Mouse (Mus musculus): ENCODE measurements around the gene March11. TPM values are rescaled to one million over a fixed set of nuclear protein-coding genes. Genes with fewer than 3 reads are reported as not detected.

March11 gene
- 0.65 and 1.7 TPM in 2 replicates for polyA plus RNA-seq (2014; fragmentation: Nextera tagmentation; extraction: Ambion mirVana)

- H3K27me3 ChIP-seq (ENCODE audit: control insufficient read depth, insufficient read depth, low read length) = peaks cover 4% of the 10 kb centered on the region; the same call in 1 of the 2 replicates
- under 1% methylated on average over 53 of the region's 56 CpGs for WGBS
- DNase-seq (ENCODE audit: low spot score) (peak; percentile 71), ATAC-seq (replicated peaks; ENCODE audit: insufficient number of reproducible peaks, low FRiP score, low TSS enrichment, low read depth) (peak; percentile 94)
- H3K9ac ChIP-seq (replicated peaks; ENCODE audit: low read length) = peak within 1 kb of the TSS; percentile 34
- 0 out of 2 replicates have a peak within 1 kb of the TSS, but pooled peaks have one; percentile 20 for H3K27ac ChIP-seq (replicated peaks; ENCODE audit: low read depth, low read length)
- no peaks in the 10 kb centered on the region for H3K36me3 ChIP-seq (replicated peaks; ENCODE audit: control insufficient read depth, insufficient read depth, low read depth, low read length)
- H3K4me3 ChIP-seq (ENCODE audit: low read depth, low read length) = peak within 1 kb of the TSS; percentile 59
- H3K4me1 ChIP-seq (ENCODE audit: control insufficient read depth, insufficient read depth, low read length) = no peaks in the 10 kb centered on the region
- H3K9me3 ChIP-seq (replicated peaks; ENCODE audit: control insufficient read depth, low read length) = no peaks in the 10 kb centered on the region
- H3K4me2 ChIP-seq (ENCODE audit: low read depth, low read length) = peak within 1 kb of the TSS; percentile 96
Observed at GRCm38 (mm10) chr15:26308629-26309230, at the start of gene March11. TSS of gene March11 (plus strand) at chr15:26309048.

GRCm38 (mm10) chr15:26262336-26262735, 46.5 kb upstream of the March11 start:
- Histone ChIP-seq H3K36me3 (replicated peaks; ENCODE audit: control insufficient read depth, insufficient read depth, low read depth, low read length) (no peaks in the 10 kb centered on the region), H3K9ac (replicated peaks; ENCODE audit: low read length) (no peak overlapping the region), H3K27me3 (ENCODE audit: control insufficient read depth, insufficient read depth, low read length) (no peaks in the 10 kb centered on the region), H3K4me2 (ENCODE audit: low read depth, low read length) (no peak overlapping the region), H3K27ac (replicated peaks; ENCODE audit: low read depth, low read length) (no peak overlapping the region), H3K4me1 (ENCODE audit: control insufficient read depth, insufficient read depth, low read length) (no peaks in the 10 kb centered on the region), H3K9me3 (replicated peaks; ENCODE audit: control insufficient read depth, low read length) (no peaks in the 10 kb centered on the region), H3K4me3 (ENCODE audit: low read depth, low read length) (no peak overlapping the region)
- no peak for DNase-seq (ENCODE audit: low spot score)
- ATAC-seq (replicated peaks; ENCODE audit: insufficient number of reproducible peaks, low FRiP score, low TSS enrichment, low read depth) = no peak
- 62% methylated on average over 1 of the region's 1 CpGs for WGBS

GRCm38 (mm10) chr15:26269596-26269995, 39.3 kb upstream of the March11 start:
- no peaks in the 10 kb centered on the region for H3K9me3 ChIP-seq (replicated peaks; ENCODE audit: control insufficient read depth, low read length)

GRCm38 (mm10) chr15:26276035-26276511, 32.8 kb upstream of the March11 start:
- ATAC-seq (replicated peaks; ENCODE audit: insufficient number of reproducible peaks, low FRiP score, low TSS enrichment, low read depth) (no peak), DNase-seq (ENCODE audit: low spot score) (no peak)
- no peaks in the 10 kb centered on the region for H3K36me3 ChIP-seq (replicated peaks; ENCODE audit: control insufficient read depth, insufficient read depth, low read depth, low read length)
- H3K27me3 ChIP-seq (ENCODE audit: control insufficient read depth, insufficient read depth, low read length) = no peaks in the 10 kb centered on the region
- no peak overlapping the region for H3K9ac ChIP-seq (replicated peaks; ENCODE audit: low read length)
- no peak overlapping the region for H3K4me3 ChIP-seq (ENCODE audit: low read depth, low read length)
- no peak overlapping the region for H3K4me2 ChIP-seq (ENCODE audit: low read depth, low read length)
- no peak overlapping the region for H3K27ac ChIP-seq (replicated peaks; ENCODE audit: low read depth, low read length)
- H3K4me1 ChIP-seq (ENCODE audit: control insufficient read depth, insufficient read depth, low read length) = no peaks in the 10 kb centered on the region
- WGBS = 77% methylated on average over 2 of the region's 2 CpGs
- H3K9me3 ChIP-seq (replicated peaks; ENCODE audit: control insufficient read depth, low read length) = no peaks in the 10 kb centered on the region

More at GRCm38 (mm10) chr15:26269596-26269995, 39.3 kb upstream of the March11 start:
- WGBS = 76% methylated on average over 4 of the region's 4 CpGs
- H3K4me1 ChIP-seq (ENCODE audit: control insufficient read depth, insufficient read depth, low read length) = no peaks in the 10 kb centered on the region
- no peak for DNase-seq (ENCODE audit: low spot score)
- no peak for ATAC-seq (replicated peaks; ENCODE audit: insufficient number of reproducible peaks, low FRiP score, low TSS enrichment, low read depth)
- H3K27me3 ChIP-seq (ENCODE audit: control insufficient read depth, insufficient read depth, low read length) = no peaks in the 10 kb centered on the region
- H3K9ac ChIP-seq (replicated peaks; ENCODE audit: low read length) = no peak overlapping the region
- no peak overlapping the region for H3K4me3 ChIP-seq (ENCODE audit: low read depth, low read length)
- H3K4me2 ChIP-seq (ENCODE audit: low read depth, low read length) = no peak overlapping the region
- no peak overlapping the region for H3K27ac ChIP-seq (replicated peaks; ENCODE audit: low read depth, low read length)
- no peaks in the 10 kb centered on the region for H3K36me3 ChIP-seq (replicated peaks; ENCODE audit: control insufficient read depth, insufficient read depth, low read depth, low read length)

GRCm38 (mm10) chr15:26276608-26277007, 32.2 kb upstream of the March11 start:
- H3K27me3 ChIP-seq (ENCODE audit: control insufficient read depth, insufficient read depth, low read length) = no peaks in the 10 kb centered on the region
- H3K4me3 ChIP-seq (ENCODE audit: low read depth, low read length) = no peak overlapping the region
- no peaks in the 10 kb centered on the region for H3K9me3 ChIP-seq (replicated peaks; ENCODE audit: control insufficient read depth, low read length)
- 82% methylated on average over 5 of the region's 5 CpGs for WGBS
- no peaks in the 10 kb centered on the region for H3K4me1 ChIP-seq (ENCODE audit: control insufficient read depth, insufficient read depth, low read length)
- no peak for ATAC-seq (replicated peaks; ENCODE audit: insufficient number of reproducible peaks, low FRiP score, low TSS enrichment, low read depth)
- no peak overlapping the region for H3K27ac ChIP-seq (replicated peaks; ENCODE audit: low read depth, low read length)
- DNase-seq (ENCODE audit: low spot score) = no peak
- no peak overlapping the region for H3K4me2 ChIP-seq (ENCODE audit: low read depth, low read length)
- H3K36me3 ChIP-seq (replicated peaks; ENCODE audit: control insufficient read depth, insufficient read depth, low read depth, low read length) = no peaks in the 10 kb centered on the region
- H3K9ac ChIP-seq (replicated peaks; ENCODE audit: low read length) = no peak overlapping the region

- no peak overlapping the region for H3K4me3 ChIP-seq (ENCODE audit: low read depth, low read length)
- ATAC-seq (replicated peaks; ENCODE audit: insufficient number of reproducible peaks, low FRiP score, low TSS enrichment, low read depth) (no peak), DNase-seq (ENCODE audit: low spot score) (no peak)
- H3K4me1 ChIP-seq (ENCODE audit: control insufficient read depth, insufficient read depth, low read length) = no peaks in the 10 kb centered on the region
- H3K9me3 ChIP-seq (replicated peaks; ENCODE audit: control insufficient read depth, low read length) = no peaks in the 10 kb centered on the region
- H3K27ac ChIP-seq (replicated peaks; ENCODE audit: low read depth, low read length) = no peak overlapping the region
- no peak overlapping the region for H3K4me2 ChIP-seq (ENCODE audit: low read depth, low read length)
- H3K9ac ChIP-seq (replicated peaks; ENCODE audit: low read length) = no peak overlapping the region
- H3K36me3 ChIP-seq (replicated peaks; ENCODE audit: control insufficient read depth, insufficient read depth, low read depth, low read length) = no peaks in the 10 kb centered on the region
- no peaks in the 10 kb centered on the region for H3K27me3 ChIP-seq (ENCODE audit: control insufficient read depth, insufficient read depth, low read length)
- WGBS = 87% methylated on average over 4 of the region's 4 CpGs
Observed at GRCm38 (mm10) chr15:26291871-26292270, 17.0 kb upstream of the March11 start.

GRCm38 (mm10) chr15:26292811-26293210, 16.0 kb upstream of the March11 start:
- Histone ChIP-seq H3K4me2 (ENCODE audit: low read depth, low read length) (no peak overlapping the region), H3K27me3 (ENCODE audit: control insufficient read depth, insufficient read depth, low read length) (no peaks in the 10 kb centered on the region), H3K27ac (replicated peaks; ENCODE audit: low read depth, low read length) (no peak overlapping the region), H3K36me3 (replicated peaks; ENCODE audit: control insufficient read depth, insufficient read depth, low read depth, low read length) (no peaks in the 10 kb centered on the region), H3K9me3 (replicated peaks; ENCODE audit: control insufficient read depth, low read length) (no peaks in the 10 kb centered on the region), H3K4me3 (ENCODE audit: low read depth, low read length) (no peak overlapping the region), H3K9ac (replicated peaks; ENCODE audit: low read length) (no peak overlapping the region), H3K4me1 (ENCODE audit: control insufficient read depth, insufficient read depth, low read length) (no peaks in the 10 kb centered on the region)
- WGBS = 71% methylated on average over 2 of the region's 2 CpGs
- no peak for ATAC-seq (replicated peaks; ENCODE audit: insufficient number of reproducible peaks, low FRiP score, low TSS enrichment, low read depth)
- no peak for DNase-seq (ENCODE audit: low spot score)

- Histone ChIP-seq H3K4me3 (ENCODE audit: low read depth, low read length) (no peak overlapping the region), H3K27ac (replicated peaks; ENCODE audit: low read depth, low read length) (no peak overlapping the region), H3K9ac (replicated peaks; ENCODE audit: low read length) (no peak overlapping the region), H3K4me1 (ENCODE audit: control insufficient read depth, insufficient read depth, low read length) (no peaks in the 10 kb centered on the region), H3K36me3 (replicated peaks; ENCODE audit: control insufficient read depth, insufficient read depth, low read depth, low read length) (no peaks in the 10 kb centered on the region), H3K4me2 (ENCODE audit: low read depth, low read length) (no peak overlapping the region), H3K9me3 (replicated peaks; ENCODE audit: control insufficient read depth, low read length) (no peaks in the 10 kb centered on the region), H3K27me3 (ENCODE audit: control insufficient read depth, insufficient read depth, low read length) (no peaks in the 10 kb centered on the region)
- WGBS = 91% methylated on average over 1 of the region's 1 CpGs
- ATAC-seq (replicated peaks; ENCODE audit: insufficient number of reproducible peaks, low FRiP score, low TSS enrichment, low read depth) = no peak
- no peak for DNase-seq (ENCODE audit: low spot score)
Observed at GRCm38 (mm10) chr15:26293215-26293614, 15.6 kb upstream of the March11 start.
